Comparison of ENCODE assay signal across 22 mouse cellular contexts in the genomic region with DNA sequence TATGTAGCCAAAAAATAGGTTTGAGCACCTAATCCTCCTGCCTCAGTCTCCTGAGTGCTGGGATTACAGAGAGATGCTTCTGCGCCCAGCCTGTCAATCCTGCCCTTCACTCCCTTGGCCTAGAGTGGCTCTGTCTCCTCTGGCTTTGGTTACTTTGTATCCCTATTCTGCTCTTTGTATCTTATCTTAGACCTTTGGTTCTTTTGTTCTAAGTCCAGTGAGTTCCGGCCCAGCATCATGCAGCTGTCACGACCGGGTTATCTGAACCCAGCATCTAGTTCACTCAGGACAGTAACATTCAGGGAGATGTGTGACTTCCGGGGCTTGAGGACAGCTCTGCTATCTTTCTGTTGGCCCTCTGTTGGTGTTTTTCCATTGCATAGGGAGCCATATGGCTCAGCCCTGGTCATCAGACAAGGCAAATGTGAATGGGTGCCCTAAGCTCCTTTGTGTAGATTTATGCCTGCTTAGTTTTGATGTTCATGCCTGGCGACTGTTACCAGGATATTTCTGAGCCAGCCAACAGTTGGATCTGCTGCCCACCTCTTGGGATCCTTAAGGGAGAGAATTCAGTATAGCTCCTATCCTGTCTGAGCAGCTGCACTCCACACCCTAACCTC.
A peak's percentile ranks its signal among the peaks of the same experiment; 100 is the strongest.
DNase-seq lines count a peak whose midpoint lies in the region; ATAC-seq and TF ChIP-seq lines count a peak whose summit lies in the region.
"Had no signal": no experiment of that assay in that cellular context is flagged by ENCODE, and none has a peak within 500 bp of the region (broad histone marks: within the 10 kb centered on the region; RNA-seq: fewer than 3 reads in every experiment).

No protein-coding gene starts in this region.

- ATAC-seq in frontal cortex, adult (ENCODE audit: low TSS enrichment) = peak; percentile 35
- ATAC-seq in megakaryocyte-erythroid progenitor cell, adult 5-6 weeks (replicated peaks; ENCODE audit: low FRiP score, low TSS enrichment, poor library complexity, severe bottlenecking) = 0 out of 2 replicates have a peak, but pooled peaks have one; percentile 23
- ATAC-seq: forebrain, postnatal 0 days; inflammation-experienced regulatory T-cells, adult 6 months; liver, postnatal 0 days; lung, postnatal 0 days; midbrain, embryonic 16.5 days had no signal

- no peak for TF ChIP-seq CTCF in left cerebral cortex, adult 2 months (IDR thresholded peaks at IDR 0.05)

- peak overlapping the region; percentile 94 for H3K27ac ChIP-seq in left cerebral cortex, adult 2 months
- H3K27ac ChIP-seq: embryonic facial prominence, embryonic 12.5 days; hindbrain, embryonic 13.5 days; limb, embryonic 12.5 days; macrophage; midbrain, embryonic 10.5 days; neural tube, embryonic 13.5 days had no signal

- no peak overlapping the region for H3K4me3 ChIP-seq in left cerebral cortex, adult 2 months
- H3K4me3 ChIP-seq: embryonic facial prominence, embryonic 12.5 days; hindbrain, embryonic 13.5 days; limb, embryonic 12.5 days; midbrain, embryonic 10.5 days; myocyte; neural tube, embryonic 13.5 days had no signal

- intact Hi-C loops in left cerebral cortex, adult 2 months (cut with DNase I) = loop anchor here (2.0 kb wide), 1 partner anchor 51 kb away; no protein-coding TSS in a partner anchor

- no peak for DNase-seq in frontal cortex, adult 2 months (ENCODE audit: extremely low spot score in 1 of 2, low spot score in 1 of 2)
- no peak for DNase-seq in left cerebral cortex, adult 2 months (ENCODE audit: extremely low spot score in 1 of 2, low spot score in 2 of 2)
- DNase-seq in left cerebral cortex, adult 8-10 months (ENCODE audit: low spot score in 2 of 2) = no peak
- peak; percentile 58 for DNase-seq in MN1 (ENCODE audit: low spot score)
- no peak for DNase-seq in thymus, postnatal 10 days (ENCODE audit: low spot score in 2 of 2)
- DNase-seq: forebrain, postnatal 0 days; heart, postnatal 36 days; kidney, adult 18-20 months; liver, postnatal 0 days; thymus, postnatal 4 days had no signal
